Mouse (Mus musculus): ENCODE measurements at regions not wholly inside any gene's neighbourhood (a gene's known extent, or its start where the extent isn't known, plus 50 kb on each side); places are given as distances from the start of the nearest gene placed in this dataset.

GRCm38 (mm10) chr17:9903313-9903712 is 233.8 kb upstream of the Pabpc6 start:
- Histone ChIP-seq H3K27me3 (no peaks in the 10 kb centered on the region), H3K9me3 (no peaks in the 10 kb centered on the region), H3K4me3 (no peak overlapping the region), H3K4me2 (replicated peaks) (no peak overlapping the region), H3K36me3 (no peaks in the 10 kb centered on the region), H3K4me1 (peaks cover 19% of the 10 kb centered on the region; the same call in 1 of the 2 replicates), H3K27ac (no peak overlapping the region), H3K9ac (no peak overlapping the region)
- 49% methylated on average over 4 of the region's 4 CpGs for WGBS
- ATAC-seq (ENCODE audit: insufficient number of reproducible peaks, insufficient read depth, low FRiP score, low TSS enrichment): no peak

GRCm38 (mm10) chr17:9896964-9897363 is 227.4 kb upstream of the Pabpc6 start:
- Histone ChIP-seq H3K36me3 (no peaks in the 10 kb centered on the region), H3K27me3 (no peaks in the 10 kb centered on the region), H3K4me3 (no peak overlapping the region), H3K4me2 (replicated peaks) (no peak overlapping the region), H3K9ac (no peak overlapping the region), H3K4me1 (peaks cover 13% of the 10 kb centered on the region), H3K27ac (no peak overlapping the region), H3K9me3 (no peaks in the 10 kb centered on the region)
- no peak for ATAC-seq (ENCODE audit: insufficient number of reproducible peaks, insufficient read depth, low FRiP score, low TSS enrichment)
- WGBS: 46% methylated on average over 2 of the region's 2 CpGs

- Histone ChIP-seq H3K4me3 (no peak overlapping the region), H3K36me3 (no peaks in the 10 kb centered on the region), H3K27me3 (no peaks in the 10 kb centered on the region), H3K9ac (no peak overlapping the region), H3K4me1 (peaks cover 13% of the 10 kb centered on the region), H3K9me3 (no peaks in the 10 kb centered on the region), H3K27ac (no peak overlapping the region), H3K4me2 (replicated peaks) (no peak overlapping the region)
- 62% methylated on average over 7 of the region's 7 CpGs for WGBS
- ATAC-seq (ENCODE audit: insufficient number of reproducible peaks, insufficient read depth, low FRiP score, low TSS enrichment): 0 out of 2 replicates have a peak, but pooled peaks have one; percentile 35
Measured at GRCm38 (mm10) chr17:9895686-9896082, 226.2 kb upstream of the Pabpc6 start.

GRCm38 (mm10) chr17:9894828-9895685 is 225.5 kb upstream of the Pabpc6 start:
- ATAC-seq (ENCODE audit: insufficient number of reproducible peaks, insufficient read depth, low FRiP score, low TSS enrichment): peak; percentile 67; the same call in 1 of the 2 replicates

GRCm38 (mm10) chr17:9893966-9894365 is 224.4 kb upstream of the Pabpc6 start:
- Histone ChIP-seq H3K4me3 (no peak overlapping the region), H3K36me3 (no peaks in the 10 kb centered on the region), H3K4me1 (peaks cover 13% of the 10 kb centered on the region), H3K4me2 (replicated peaks) (no peak overlapping the region), H3K27me3 (no peaks in the 10 kb centered on the region), H3K27ac (no peak overlapping the region), H3K9me3 (no peaks in the 10 kb centered on the region), H3K9ac (no peak overlapping the region)
- ATAC-seq (ENCODE audit: insufficient number of reproducible peaks, insufficient read depth, low FRiP score, low TSS enrichment): no peak
- 52% methylated on average over 6 of the region's 6 CpGs for WGBS

More at GRCm38 (mm10) chr17:9894828-9895685, 225.5 kb upstream of the Pabpc6 start:
- Histone ChIP-seq H3K4me2 (replicated peaks) (no peak overlapping the region), H3K9ac (no peak overlapping the region), H3K9me3 (no peaks in the 10 kb centered on the region), H3K4me1 (peaks cover 13% of the 10 kb centered on the region), H3K27ac (no peak overlapping the region), H3K27me3 (no peaks in the 10 kb centered on the region), H3K36me3 (no peaks in the 10 kb centered on the region), H3K4me3 (no peak overlapping the region)
- WGBS: 55% methylated on average over 19 of the region's 19 CpGs

GRCm38 (mm10) chr17:9892776-9893175 is 223.3 kb upstream of the Pabpc6 start:
- H3K27ac ChIP-seq: no peak overlapping the region
- H3K4me3 ChIP-seq: no peak overlapping the region
- ATAC-seq (ENCODE audit: insufficient number of reproducible peaks, insufficient read depth, low FRiP score, low TSS enrichment): no peak
- no peak overlapping the region for H3K9ac ChIP-seq
- H3K27me3 ChIP-seq: no peaks in the 10 kb centered on the region; the same call in 1 of the 2 replicates
- 72% methylated on average over 5 of the region's 5 CpGs for WGBS
- no peak overlapping the region for H3K4me2 ChIP-seq (replicated peaks)
- no peaks in the 10 kb centered on the region for H3K36me3 ChIP-seq
- peaks cover 13% of the 10 kb centered on the region for H3K4me1 ChIP-seq
- no peaks in the 10 kb centered on the region for H3K9me3 ChIP-seq

- Histone ChIP-seq H3K4me2 (replicated peaks) (no peak overlapping the region), H3K9me3 (no peaks in the 10 kb centered on the region), H3K4me1 (peaks cover 13% of the 10 kb centered on the region), H3K36me3 (no peaks in the 10 kb centered on the region), H3K27me3 (no peaks in the 10 kb centered on the region; the same call in 1 of the 2 replicates), H3K4me3 (no peak overlapping the region), H3K9ac (no peak overlapping the region), H3K27ac (no peak overlapping the region)
- no peak for ATAC-seq (ENCODE audit: insufficient number of reproducible peaks, insufficient read depth, low FRiP score, low TSS enrichment)
- WGBS: 81% methylated on average over 9 of the region's 9 CpGs
Measured at GRCm38 (mm10) chr17:9892141-9892540, 222.6 kb upstream of the Pabpc6 start.

- no peak overlapping the region for H3K9ac ChIP-seq
- no peak for ATAC-seq (ENCODE audit: insufficient number of reproducible peaks, insufficient read depth, low FRiP score, low TSS enrichment)
- no peaks in the 10 kb centered on the region for H3K9me3 ChIP-seq
- H3K4me3 ChIP-seq: no peak overlapping the region
- H3K36me3 ChIP-seq: no peaks in the 10 kb centered on the region
- no peak overlapping the region for H3K4me2 ChIP-seq (replicated peaks)
- H3K27ac ChIP-seq: no peak overlapping the region
- WGBS: 80% methylated on average over 4 of the region's 4 CpGs
- no peaks in the 10 kb centered on the region; the same call in 1 of the 2 replicates for H3K27me3 ChIP-seq
- no peaks in the 10 kb centered on the region for H3K4me1 ChIP-seq
Measured at GRCm38 (mm10) chr17:9888494-9888893, 219.0 kb upstream of the Pabpc6 start.

- 78% methylated on average over 7 of the region's 7 CpGs for WGBS
- Histone ChIP-seq H3K9ac (no peak overlapping the region), H3K4me1 (no peaks in the 10 kb centered on the region), H3K36me3 (no peaks in the 10 kb centered on the region), H3K9me3 (no peaks in the 10 kb centered on the region), H3K27ac (no peak overlapping the region), H3K4me2 (replicated peaks) (no peak overlapping the region), H3K27me3 (no peaks in the 10 kb centered on the region; the same call in 1 of the 2 replicates), H3K4me3 (no peak overlapping the region)
- no peak for ATAC-seq (ENCODE audit: insufficient number of reproducible peaks, insufficient read depth, low FRiP score, low TSS enrichment)
Measured at GRCm38 (mm10) chr17:9885110-9885509, 215.6 kb upstream of the Pabpc6 start.

GRCm38 (mm10) chr17:9882639-9883226 is 213.2 kb upstream of the Pabpc6 start:
- no peak overlapping the region for H3K27ac ChIP-seq
- ATAC-seq (ENCODE audit: insufficient number of reproducible peaks, insufficient read depth, low FRiP score, low TSS enrichment): no peak
- 72% methylated on average over 9 of the region's 9 CpGs for WGBS

GRCm38 (mm10) chr17:9879556-9880206 is 210.2 kb upstream of the Pabpc6 start:
- 69% methylated on average over 12 of the region's 12 CpGs for WGBS
- H3K4me1 ChIP-seq: no peaks in the 10 kb centered on the region
- H3K4me2 ChIP-seq (replicated peaks): no peak overlapping the region
- no peak overlapping the region for H3K27ac ChIP-seq
- ATAC-seq (ENCODE audit: insufficient number of reproducible peaks, insufficient read depth, low FRiP score, low TSS enrichment): no peak
- H3K9ac ChIP-seq: no peak overlapping the region
- H3K9me3 ChIP-seq: no peaks in the 10 kb centered on the region
- H3K4me3 ChIP-seq: no peak overlapping the region
- H3K27me3 ChIP-seq: no peaks in the 10 kb centered on the region
- H3K36me3 ChIP-seq: no peaks in the 10 kb centered on the region

More at GRCm38 (mm10) chr17:9882639-9883226, 213.2 kb upstream of the Pabpc6 start:
- no peaks in the 10 kb centered on the region for H3K36me3 ChIP-seq
- no peak overlapping the region for H3K4me2 ChIP-seq (replicated peaks)
- H3K9ac ChIP-seq: no peak overlapping the region
- no peak overlapping the region for H3K4me3 ChIP-seq
- no peaks in the 10 kb centered on the region for H3K9me3 ChIP-seq
- H3K27me3 ChIP-seq: no peaks in the 10 kb centered on the region
- no peaks in the 10 kb centered on the region for H3K4me1 ChIP-seq
